Mouse (Mus musculus) midbrain, embryonic 15.5 days (tissue): ENCODE results near the gene Spag5. TPM values are rescaled to one million over a fixed set of nuclear protein-coding genes. Genes with fewer than 3 reads are reported as not detected.

ENCODE experiments used
- ATAC-seq: fragments of 200-750 bp; cut with Nextera tagmentation; replicated peaks from 2 replicates; pipeline ENCODE4 v1.8.0; 2017; ENCODE audit warnings: moderate TSS enrichment
- H3K27ac ChIP-seq: fragments of 300-500 bp; sonication (generic); 2 replicates; pipeline ENCODE4 v1.5.1; 2015; ENCODE audit warnings: mild to moderate bottlenecking, inconsistent platforms
- H3K27me3 ChIP-seq: fragments of 300-500 bp; sonication (generic); replicated peaks from 2 replicates; pipeline ENCODE4 v1.6.1; 2015; ENCODE audit warnings: inconsistent platforms
- H3K36me3 ChIP-seq: fragments of 300-500 bp; sonication (generic); replicated peaks from 2 replicates; pipeline ENCODE4 v1.6.1; 2015; ENCODE audit warnings: inconsistent platforms
- H3K4me1 ChIP-seq: fragments of 300-500 bp; sonication (generic); 2 replicates; pipeline ENCODE4 v1.6.1; 2015; ENCODE audit warnings: inconsistent platforms
- H3K4me2 ChIP-seq: fragments of 300-500 bp; sonication (generic); 2 replicates; pipeline ENCODE4 v1.6.1; 2015; ENCODE audit warnings: inconsistent platforms, mild to moderate bottlenecking, moderate library complexity
- H3K4me3 ChIP-seq: fragments of 300-500 bp; sonication (generic); 2 replicates; pipeline ENCODE4 v1.5.1; 2015; ENCODE audit warnings: mild to moderate bottlenecking, inconsistent platforms
- H3K9ac ChIP-seq: fragments of 300-500 bp; sonication (generic); 2 replicates; pipeline ENCODE4 v1.6.1; 2015; ENCODE audit warnings: mild to moderate bottlenecking, inconsistent platforms
- H3K9me3 ChIP-seq: fragments of 300-500 bp; sonication (generic); 2 replicates; pipeline ENCODE4 v1.6.1; 2016; ENCODE audit warnings: inconsistent platforms
- WGBS: fragments of 180-500 bp; shearing (Covaris S2); methylation state at CpG from one replicate; pipeline ENCODE4 v1.1.7; 2015; ENCODE audit warnings: mixed read lengths; 5-methylcytosine and 5-hydroxymethylcytosine counted together
- polyA plus RNA-seq: library from polyadenylated mRNA; unstranded; fragments of >200 nt; fragmentation: Nextera tagmentation; extraction: Ambion mirVana; gene quantifications from 2 replicates; pipeline ENCODE4 v1.2.1, GENCODE M21; 2015

Spag5 gene
- polyA plus RNA-seq, 1 experiment from 2014 or later, result 6.9 TPM

DNA sequence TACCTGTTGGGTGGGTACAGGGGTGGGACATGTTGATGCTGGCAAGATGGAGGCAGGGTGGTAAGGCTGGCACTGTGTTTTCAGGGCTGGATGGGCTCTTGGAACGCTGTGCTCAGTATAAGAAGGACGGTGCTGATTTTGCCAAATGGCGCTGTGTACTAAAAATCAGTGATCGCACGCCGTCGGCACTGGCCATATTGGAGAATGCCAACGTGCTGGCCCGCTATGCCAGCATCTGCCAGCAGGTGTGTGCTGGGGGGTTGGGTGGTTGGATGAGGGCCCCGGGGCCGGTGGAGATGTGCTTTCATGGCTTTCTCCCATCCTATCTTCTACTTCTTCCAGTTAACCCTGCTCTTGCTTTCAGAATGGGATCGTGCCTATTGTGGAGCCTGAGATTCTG, 23.6 kb downstream of the Spag5 start:
- Histone ChIP-seq H3K4me2 (no peak overlapping the region), H3K27ac (no peak overlapping the region), H3K4me3 (no peak overlapping the region), H3K9me3 (no peaks in the 10 kb centered on the region), H3K36me3 (no peaks in the 10 kb centered on the region), H3K9ac (no peak overlapping the region), H3K4me1 (peaks cover 15% of the 10 kb centered on the region), H3K27me3 (no peaks in the 10 kb centered on the region)
- no peak for ATAC-seq
- 94% methylated on average over 12 of the region's 12 CpGs for whole genome bisulfite sequencing

DNA sequence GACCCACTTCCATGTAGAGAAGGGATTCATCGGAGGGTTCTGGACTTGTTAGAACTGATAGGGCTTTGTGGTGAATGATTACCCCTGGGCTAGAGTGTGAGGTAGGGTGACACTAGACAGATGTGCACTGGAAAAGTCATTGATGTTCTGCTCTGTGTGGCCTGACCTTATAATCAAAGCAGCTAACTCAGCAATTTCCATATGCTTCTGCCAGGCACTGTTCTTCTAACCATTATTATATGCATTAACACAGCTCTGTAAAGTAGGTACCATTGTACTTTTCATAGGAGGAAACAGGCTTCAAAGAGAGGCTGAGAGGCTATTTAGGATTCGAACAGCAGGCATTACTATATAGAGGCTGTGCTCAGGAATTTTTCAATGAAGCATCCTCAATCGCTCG, 25.9 kb downstream of the Spag5 start:
- Histone ChIP-seq H3K36me3 (no peaks in the 10 kb centered on the region), H3K4me1 (peaks cover 15% of the 10 kb centered on the region), H3K4me2 (no peak overlapping the region), H3K9ac (no peak overlapping the region), H3K4me3 (no peak overlapping the region), H3K27me3 (no peaks in the 10 kb centered on the region), H3K27ac (no peak overlapping the region), H3K9me3 (no peaks in the 10 kb centered on the region)
- no peak for ATAC-seq
- 89% methylated on average over 4 of the region's 4 CpGs for WGBS

DNA sequence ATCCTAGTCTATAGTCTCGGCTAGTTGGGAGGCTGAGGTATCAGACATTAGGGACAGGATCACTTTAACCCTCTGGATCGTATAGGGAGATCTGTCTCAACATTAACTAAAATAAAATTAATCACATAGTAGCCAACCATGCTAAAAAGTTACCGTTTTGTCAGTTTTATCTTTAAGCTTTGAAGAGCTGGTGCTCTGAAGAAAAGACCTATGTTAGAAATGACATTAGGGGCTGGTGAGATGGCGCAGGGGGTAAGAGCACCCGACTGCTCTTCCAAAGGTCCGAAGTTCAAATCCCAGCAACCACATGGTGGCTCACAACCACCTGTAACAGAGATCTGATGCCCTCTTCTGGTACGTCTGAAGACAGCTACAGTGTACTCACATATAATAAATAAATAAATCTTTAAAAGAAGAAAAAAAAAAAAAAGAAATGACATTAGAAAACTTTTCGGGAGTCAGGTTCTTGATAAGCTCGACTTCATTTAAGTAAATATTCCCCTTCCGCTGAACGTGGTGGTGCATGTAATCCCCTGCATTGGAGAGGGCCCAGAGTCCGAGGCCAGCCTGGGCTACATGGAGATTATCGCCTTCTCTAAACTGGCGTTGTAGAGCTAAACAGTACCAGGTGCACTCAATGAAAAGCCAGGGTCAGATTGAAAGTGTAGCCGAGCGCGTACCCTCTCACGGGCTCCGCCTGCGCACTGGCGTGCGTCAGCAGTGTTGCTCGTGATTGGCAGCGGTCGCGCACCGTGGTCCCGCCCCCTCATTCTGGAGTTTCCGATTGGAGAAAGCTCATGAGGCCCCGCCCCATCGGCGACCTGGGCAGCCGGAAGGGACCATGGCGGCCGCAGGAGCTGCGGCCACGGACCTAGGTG, 26.5 kb downstream of the Spag5 start, which contains the start of gene Pigs:
Gene Pigs, plus strand, starts transcription at position 782 of the 878 bp plus-strand sequence.
- Histone ChIP-seq H3K36me3 (0 out of 2 replicates have a peak, but pooled peaks cover 3% of the 10 kb centered on the region), H3K27ac (peak within 1 kb of the TSS; percentile 68)
- ATAC-seq, result peak; percentile 97

DNA sequence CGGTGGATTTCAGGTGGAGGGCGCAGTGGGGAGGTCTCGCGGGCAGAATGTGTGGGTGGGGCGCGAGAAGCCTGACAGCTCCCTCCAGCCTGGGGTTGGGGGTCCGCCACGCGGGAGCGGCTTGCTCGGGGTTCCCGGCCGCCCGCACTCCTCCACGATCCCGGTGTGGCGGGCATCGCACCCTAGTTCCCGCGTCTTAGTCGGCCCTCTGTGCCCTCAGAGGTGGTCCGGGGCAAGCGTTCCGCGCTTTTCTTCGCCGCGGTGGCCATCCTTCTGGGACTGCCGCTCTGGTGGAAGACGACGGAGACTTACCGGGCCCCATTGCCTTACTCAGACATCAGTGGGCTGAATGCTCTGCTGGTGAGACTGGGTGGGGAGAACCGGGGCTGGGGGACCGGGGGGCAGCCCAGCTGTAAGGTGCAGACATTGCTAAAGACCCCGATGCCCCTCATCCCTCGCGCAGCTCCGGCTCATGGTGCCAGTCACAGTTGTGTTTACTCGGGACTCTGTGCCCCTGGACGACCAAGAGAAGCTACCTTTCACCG, 27.3 kb downstream of the Spag5 start:
- Histone ChIP-seq H3K27ac (peak overlapping the region; percentile 66), H3K4me2 (peak overlapping the region; percentile 88), H3K27me3 (no peaks in the 10 kb centered on the region), H3K4me3 (peak overlapping the region; percentile 96), H3K9ac (peak overlapping the region; percentile 84), H3K9me3 (no peaks in the 10 kb centered on the region), H3K4me1 (peaks cover 11% of the 10 kb centered on the region), H3K36me3 (peaks cover 9% of the 10 kb centered on the region; the same call in 1 of the 2 replicates)
- under 1% methylated on average over 41 of the region's 41 CpGs for WGBS
- peak; percentile 46 for ATAC-seq

More for the DNA sequence above, 26.5 kb downstream of the Spag5 start, which contains the start of gene Pigs:
- 13% methylated on average over 37 of the region's 37 CpGs for WGBS
- no peaks in the 10 kb centered on the region for H3K27me3 ChIP-seq
- peak within 1 kb of the TSS; percentile 88 for H3K4me2 ChIP-seq
- no peaks in the 10 kb centered on the region for H3K9me3 ChIP-seq
- peak within 1 kb of the TSS; percentile 84 for H3K9ac ChIP-seq
- H3K4me1 ChIP-seq, result peaks cover 13% of the 10 kb centered on the region
- H3K4me3 ChIP-seq, result peak within 1 kb of the TSS; percentile 96

DNA sequence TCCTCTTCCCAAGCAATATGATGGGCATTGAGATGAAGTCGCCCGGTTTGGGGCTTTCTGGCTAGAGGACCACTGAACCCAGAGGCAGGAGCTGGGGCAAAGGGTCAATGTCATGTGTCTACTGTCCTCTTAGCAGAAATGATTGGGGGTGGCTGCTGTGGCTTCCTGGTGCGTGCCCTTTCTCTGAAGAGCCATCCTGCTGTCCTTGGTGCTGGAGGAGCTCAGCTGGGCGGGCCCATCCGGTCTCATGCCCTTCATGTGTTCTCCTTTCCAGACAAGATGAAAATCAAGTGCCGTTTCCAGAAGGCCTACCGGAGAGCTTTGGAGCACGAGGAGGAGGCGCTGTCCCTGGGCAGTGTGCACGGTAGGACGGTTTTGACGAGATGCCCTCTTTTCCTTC, 31.3 kb downstream of the Spag5 start:
- Histone ChIP-seq H3K27me3 (no peaks in the 10 kb centered on the region), H3K4me2 (no peak overlapping the region), H3K9me3 (no peaks in the 10 kb centered on the region), H3K4me3 (no peak overlapping the region), H3K9ac (no peak overlapping the region), H3K27ac (no peak overlapping the region), H3K36me3 (peaks cover 29% of the 10 kb centered on the region), H3K4me1 (peaks cover 11% of the 10 kb centered on the region)
- WGBS, result 95% methylated on average over 12 of the region's 12 CpGs
- ATAC-seq, result no peak

DNA sequence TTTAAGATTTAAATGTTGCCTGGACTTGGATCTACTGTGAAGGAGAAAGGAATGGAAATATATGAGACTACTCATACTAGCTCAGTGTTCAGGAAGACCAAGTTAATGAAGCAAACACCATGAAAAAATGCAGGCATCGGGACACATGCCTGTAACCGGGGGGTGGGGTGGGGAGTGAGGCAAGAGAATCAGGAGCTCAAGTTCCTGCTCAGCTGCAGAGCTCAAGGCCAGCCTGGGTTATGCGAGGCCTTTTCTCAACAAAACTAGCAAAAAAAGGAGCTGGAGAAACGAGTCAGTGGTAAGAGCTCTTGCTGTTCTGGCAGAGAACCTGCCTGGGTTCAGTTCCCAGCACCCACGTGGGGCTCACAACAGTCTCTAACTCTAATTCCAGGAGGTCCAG, 32.7 kb downstream of the Spag5 start:
- H3K4me3 ChIP-seq, result no peak overlapping the region
- H3K9ac ChIP-seq, result no peak overlapping the region
- peaks cover 29% of the 10 kb centered on the region for H3K36me3 ChIP-seq
- H3K9me3 ChIP-seq, result no peaks in the 10 kb centered on the region
- no peak overlapping the region for H3K4me2 ChIP-seq
- H3K27me3 ChIP-seq, result no peaks in the 10 kb centered on the region
- WGBS, result 95% methylated on average over 5 of the region's 5 CpGs
- ATAC-seq, result no peak
- no peak overlapping the region for H3K27ac ChIP-seq
- H3K4me1 ChIP-seq, result peaks cover 8% of the 10 kb centered on the region

DNA sequence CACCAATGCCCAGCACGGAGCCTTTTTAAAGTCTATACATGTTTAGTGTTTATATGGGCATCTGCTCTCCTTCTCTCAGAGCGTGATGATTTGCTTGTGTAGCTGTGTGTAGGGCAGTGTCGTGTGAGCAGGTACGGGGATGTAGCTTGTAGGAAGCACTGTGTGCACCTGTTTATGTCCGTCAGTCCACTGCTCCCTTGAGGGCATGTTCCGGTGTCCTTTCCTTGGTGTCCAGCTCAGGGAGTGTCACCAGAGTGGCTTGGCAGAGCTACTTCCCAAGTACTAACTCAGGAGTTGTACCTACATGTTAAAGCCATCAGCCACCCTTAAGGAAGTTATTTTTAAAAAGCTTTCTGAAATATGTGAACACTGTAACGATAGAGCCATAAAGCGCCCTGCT, 35.7 kb downstream of the Spag5 start:
- Histone ChIP-seq H3K36me3 (peaks cover 39% of the 10 kb centered on the region), H3K4me3 (no peak overlapping the region), H3K9ac (no peak overlapping the region), H3K4me2 (no peak overlapping the region), H3K27ac (no peak overlapping the region), H3K27me3 (no peaks in the 10 kb centered on the region), H3K9me3 (no peaks in the 10 kb centered on the region), H3K4me1 (no peaks in the 10 kb centered on the region)
- WGBS, result 97% methylated on average over 8 of the region's 8 CpGs
- ATAC-seq, result no peak

DNA sequence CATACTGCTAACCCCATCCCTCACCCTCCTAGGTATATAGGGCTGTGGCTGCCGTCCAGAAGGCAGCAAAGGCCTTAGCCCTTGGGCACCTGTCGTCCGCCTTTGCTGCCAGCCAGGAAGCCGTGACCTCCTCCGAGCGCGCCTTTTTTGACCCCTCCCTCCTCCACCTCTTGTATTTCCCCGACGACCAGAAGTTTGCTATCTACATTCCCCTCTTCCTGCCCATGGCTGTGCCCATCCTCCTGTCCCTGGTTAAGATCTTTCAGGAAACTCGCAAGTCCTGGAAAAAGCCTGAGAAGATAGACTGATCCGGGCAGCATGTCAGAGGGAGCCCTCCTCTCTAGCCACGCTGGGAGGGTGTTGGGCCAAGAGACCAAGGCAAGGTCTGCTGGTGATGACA, 40.4 kb downstream of the Spag5 start:
- Histone ChIP-seq H3K27me3 (no peaks in the 10 kb centered on the region), H3K4me2 (no peak overlapping the region), H3K9ac (no peak overlapping the region), H3K9me3 (no peaks in the 10 kb centered on the region), H3K4me1 (peaks cover 29% of the 10 kb centered on the region), H3K36me3 (peaks cover 15% of the 10 kb centered on the region; the same call in 1 of the 2 replicates), H3K27ac (no peak overlapping the region), H3K4me3 (no peak overlapping the region)
- WGBS, result 90% methylated on average over 12 of the region's 12 CpGs
- no peak for ATAC-seq

DNA sequence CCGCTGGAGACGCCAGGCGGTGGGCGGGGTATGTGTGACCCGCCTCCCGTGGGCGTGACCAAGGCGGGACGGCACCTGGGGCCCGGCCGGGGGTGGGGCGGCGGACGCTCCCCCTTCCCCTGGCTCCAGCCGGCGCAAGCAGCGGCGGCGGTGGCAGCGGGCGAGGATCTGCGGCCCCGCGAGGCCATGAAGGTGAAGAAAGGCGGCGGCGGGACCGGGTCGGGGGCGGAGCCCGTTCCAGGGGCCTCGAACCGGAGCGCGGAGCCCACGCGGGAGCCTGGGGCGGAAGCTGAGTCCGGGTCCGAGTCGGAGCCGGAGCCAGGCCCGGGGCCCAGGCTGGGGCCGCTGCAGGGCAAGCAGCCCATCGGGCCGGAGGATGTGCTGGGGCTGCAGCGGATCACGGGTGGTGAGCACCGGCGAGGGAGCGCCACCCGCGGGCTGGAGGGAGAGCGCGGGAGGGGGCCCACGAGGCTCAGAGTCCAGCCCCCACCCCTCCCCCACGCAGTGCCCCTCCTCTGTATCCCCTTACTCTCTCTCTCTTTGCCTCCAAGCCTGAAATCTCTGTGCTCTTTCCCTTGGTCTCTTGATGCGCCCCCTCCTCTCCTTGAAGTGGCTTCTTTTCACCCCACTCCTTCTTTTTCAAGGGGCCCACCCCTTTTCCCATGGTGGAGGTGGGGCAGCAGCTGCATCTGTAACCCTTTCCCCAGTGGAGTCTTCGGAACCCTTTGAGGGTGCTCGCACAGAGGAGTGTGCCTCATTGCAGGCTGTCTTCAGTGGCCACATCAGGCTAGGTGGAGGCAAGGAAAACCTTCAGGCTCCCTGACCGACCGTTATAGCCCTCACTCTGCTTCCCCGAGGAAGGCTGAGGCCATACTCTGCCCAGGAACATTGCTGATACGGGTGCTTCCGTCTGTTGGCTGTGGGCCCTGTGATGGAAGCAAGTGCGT, 42.3 kb downstream of the Spag5 start, which contains the start of gene Unc119:
Gene Unc119, plus strand, starts transcription at position 102 of the 947 bp plus-strand sequence.
- no peaks in the 10 kb centered on the region for H3K27me3 ChIP-seq
- peak; percentile 87 for ATAC-seq
- H3K9ac ChIP-seq, result peak within 1 kb of the TSS; percentile 96
- no peaks in the 10 kb centered on the region for H3K9me3 ChIP-seq
- H3K27ac ChIP-seq, result peak within 1 kb of the TSS; percentile 82
- H3K36me3 ChIP-seq, result peaks cover 12% of the 10 kb centered on the region
- peak within 1 kb of the TSS; percentile 74 for H3K4me2 ChIP-seq
- peak within 1 kb of the TSS; percentile 89 for H3K4me3 ChIP-seq
- H3K4me1 ChIP-seq, result peaks cover 32% of the 10 kb centered on the region
- WGBS, result 1% methylated on average over 51 of the region's 66 CpGs

DNA sequence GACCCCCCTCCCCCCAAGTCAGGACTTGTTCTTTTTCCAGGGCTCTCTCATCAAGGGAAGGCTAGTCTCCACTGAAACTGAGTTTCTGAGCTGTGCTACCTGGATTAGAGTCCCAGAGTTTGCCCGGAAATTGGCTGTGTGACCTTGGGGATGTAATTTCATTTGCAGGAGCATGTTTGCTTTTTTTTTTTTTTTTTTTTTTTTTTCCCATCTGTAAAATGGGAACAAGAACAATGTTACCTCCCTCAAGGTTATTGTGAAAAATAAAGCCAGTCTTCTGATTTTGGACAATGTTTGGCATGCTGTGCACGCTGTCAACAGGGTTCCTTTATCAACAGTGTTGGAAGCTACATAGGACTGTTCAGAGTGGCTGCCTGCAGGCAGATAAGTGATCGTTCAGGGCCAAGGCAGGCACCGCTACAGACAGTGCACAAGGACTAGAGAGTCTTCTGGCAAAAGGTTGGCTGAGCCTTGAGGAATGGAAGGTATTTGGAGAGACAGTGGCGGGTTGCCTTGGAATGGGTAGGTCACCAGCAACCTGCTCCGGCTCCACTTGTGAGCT, 43.1 kb downstream of the Spag5 start:
- Histone ChIP-seq H3K4me1 (peaks cover 32% of the 10 kb centered on the region), H3K36me3 (peaks cover 11% of the 10 kb centered on the region), H3K4me3 (peak overlapping the region; percentile 89), H3K27me3 (no peaks in the 10 kb centered on the region), H3K27ac (peak overlapping the region; percentile 82; the same call in 1 of the 2 replicates), H3K9ac (peak overlapping the region; percentile 96), H3K4me2 (peak overlapping the region; percentile 74), H3K9me3 (no peaks in the 10 kb centered on the region)
- ATAC-seq, result no peak
- 80% methylated on average over 6 of the region's 6 CpGs for WGBS

DNA sequence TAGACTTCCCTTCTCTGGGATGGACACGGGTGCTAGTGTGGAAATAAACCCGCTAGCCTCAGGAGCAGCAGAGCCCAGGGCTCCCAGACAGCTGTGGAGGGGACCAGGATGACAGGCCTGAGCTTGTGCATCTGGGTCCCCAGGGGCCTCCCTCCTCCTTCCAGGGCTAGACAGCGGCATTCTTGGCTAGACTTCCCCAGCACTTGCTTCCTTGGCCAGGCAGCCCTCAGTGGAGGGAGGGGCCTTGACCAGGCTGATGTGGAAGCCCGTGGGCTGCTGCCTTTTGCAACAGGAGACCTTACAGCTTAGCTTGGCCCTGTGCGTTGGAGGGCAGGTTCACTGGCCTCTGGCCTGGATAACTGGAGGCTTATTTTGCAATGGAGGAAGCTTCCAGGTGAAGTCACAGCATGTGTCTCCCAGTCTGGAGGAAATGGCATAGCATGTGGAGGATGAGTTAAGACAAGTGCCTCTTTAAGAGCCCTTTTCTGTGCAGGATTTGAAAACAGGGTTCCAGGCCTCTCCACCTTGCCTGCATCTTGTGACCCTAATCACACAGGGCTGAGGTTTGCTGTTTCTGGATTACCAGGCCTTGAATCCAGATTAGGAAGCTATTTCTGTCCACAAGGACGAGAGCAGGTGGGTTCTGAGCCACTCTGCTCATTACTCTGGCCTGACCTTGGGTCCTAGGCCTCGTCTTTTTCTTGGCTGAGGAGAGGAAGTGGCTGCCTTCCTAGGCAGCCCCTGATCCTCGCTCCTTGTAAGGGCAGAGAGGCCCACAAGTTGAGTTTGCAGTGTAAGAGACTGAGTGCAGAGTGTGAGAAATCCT, 43.8 kb downstream of the Spag5 start:
- Histone ChIP-seq H3K9ac (0 out of 2 replicates have a peak overlapping the region, but pooled peaks have one; percentile 9), H3K4me1 (peaks cover 32% of the 10 kb centered on the region), H3K27me3 (no peaks in the 10 kb centered on the region), H3K27ac (0 out of 2 replicates have a peak overlapping the region, but pooled peaks have one; percentile 4), H3K36me3 (peaks cover 9% of the 10 kb centered on the region; the same call in 1 of the 2 replicates), H3K4me2 (peak overlapping the region; percentile 74), H3K4me3 (peak overlapping the region; percentile 8; the same call in 1 of the 2 replicates), H3K9me3 (no peaks in the 10 kb centered on the region)
- ATAC-seq, result no peak
- WGBS, result 50% methylated on average over 8 of the region's 8 CpGs
